Mouse (Mus musculus) effector memory CD4-positive, alpha-beta T cell, adult 5 months (primary cell): ENCODE results near the gene Tex44. TPM values are rescaled to one million over a fixed set of nuclear protein-coding genes. Genes with fewer than 3 reads are reported as not detected.

Experiments
- polyA plus RNA-seq: library from polyadenylated mRNA; unstranded; fragments of 100-300 nt; shearing (Covaris generic); gene quantifications from one replicate; pipeline ENCODE4 v1.2.1, GENCODE M21; 2017

The Tex44 gene
- polyA plus RNA-seq, result not detected

DNA sequence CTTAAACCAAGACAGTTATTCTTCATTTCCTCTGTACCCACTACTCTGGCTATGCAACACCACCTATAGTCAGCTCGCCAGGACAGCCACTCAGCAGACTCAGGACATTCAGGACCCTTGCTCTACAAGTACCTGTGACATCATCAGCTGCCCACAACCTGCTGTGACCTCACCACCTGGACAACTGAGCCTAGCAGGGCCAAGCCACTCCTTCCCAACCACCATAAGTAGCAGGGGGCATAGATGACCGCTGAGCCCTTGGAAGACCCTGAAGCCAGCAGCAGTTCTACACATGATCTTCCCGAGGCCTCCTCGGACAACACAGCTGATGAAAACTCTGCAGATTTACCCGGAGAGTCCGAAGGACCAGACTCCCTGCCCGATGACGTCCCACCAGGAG is at the start of gene Tex44, which contains the start of gene Nmur1:
Gene Tex44 (plus strand): TSS at position 202 of the 400 bp plus-strand sequence.
Gene Nmur1 (minus strand): TSS at position 101 of the 400 bp plus-strand sequence.

Other genes starting within 250 kb of the Tex44 start
- gene B3gnt7, start 123.5 kb upstream of the Tex44 start, polyA plus RNA-seq, result not detected
- gene Ncl, start 66.9 kb upstream of the Tex44 start, polyA plus RNA-seq, result 574 TPM
- not detected for gene Nmur1, start 101 bp upstream of the Tex44 start, polyA plus RNA-seq
- gene Ptma, start 100.4 kb downstream of the Tex44 start, polyA plus RNA-seq, result 1,400 TPM
- gene Pde6d, start 156.3 kb downstream of the Tex44 start, polyA plus RNA-seq, result 19.6 TPM
- gene Cops7b, start 156.6 kb downstream of the Tex44 start, polyA plus RNA-seq, result 10.4 TPM
- not detected for gene Nppc, start 244.2 kb downstream of the Tex44 start, polyA plus RNA-seq